Mouse (Mus musculus) lung, embryonic 15.5 days (tissue): ENCODE results near the gene Polr3gl. TPM values are rescaled to one million over a fixed set of nuclear protein-coding genes. Genes with fewer than 3 reads are reported as not detected.

ENCODE experiments used
- ATAC-seq: fragments of 200-750 bp; cut with Nextera tagmentation; 2 replicates; pipeline ENCODE4 v1.8.0; 2017; ENCODE audit warnings: moderate number of reproducible peaks, borderline replicate concordance; ENCODE audit not compliant: low FRiP score, low TSS enrichment; ENCODE audit errors: extremely low read depth
- H3K27ac ChIP-seq: fragments of 300-500 bp; sonication (generic); 2 replicates; pipeline ENCODE4 v1.5.1; 2015; ENCODE audit warnings: moderate library complexity, mild to moderate bottlenecking, inconsistent platforms
- H3K27me3 ChIP-seq: fragments of 300-500 bp; sonication (generic); 2 replicates; pipeline ENCODE4 v1.6.1; 2015; ENCODE audit warnings: inconsistent platforms
- H3K36me3 ChIP-seq: fragments of 300-500 bp; sonication (generic); 2 replicates; pipeline ENCODE4 v1.6.1; 2015; ENCODE audit warnings: inconsistent platforms
- H3K4me1 ChIP-seq: fragments of 300-500 bp; sonication (generic); 2 replicates; pipeline ENCODE4 v1.6.1; 2015; ENCODE audit warnings: inconsistent platforms
- H3K4me2 ChIP-seq: fragments of 300-500 bp; sonication (generic); 2 replicates; pipeline ENCODE4 v1.6.1; 2015; ENCODE audit warnings: inconsistent platforms, mild to moderate bottlenecking, moderate library complexity
- H3K4me3 ChIP-seq: fragments of 300-500 bp; sonication (generic); 2 replicates; pipeline ENCODE4 v1.5.1; 2015; ENCODE audit warnings: mild to moderate bottlenecking, inconsistent platforms
- H3K9ac ChIP-seq: fragments of 300-500 bp; sonication (generic); 2 replicates; pipeline ENCODE4 v1.6.1; 2015; ENCODE audit warnings: inconsistent platforms
- H3K9me3 ChIP-seq: fragments of 300-500 bp; sonication (generic); 2 replicates; pipeline ENCODE4 v1.6.1; 2016; ENCODE audit warnings: inconsistent platforms
- WGBS: fragments of 180-500 bp; shearing (Covaris S2); methylation state at CpG from one replicate; pipeline ENCODE4 v1.1.7; 2015; 5-methylcytosine and 5-hydroxymethylcytosine counted together
- polyA plus RNA-seq: library from polyadenylated mRNA; unstranded; fragments of >200 nt; fragmentation: Nextera tagmentation; extraction: Ambion mirVana; gene quantifications from 2 replicates; pipeline ENCODE4 v1.2.1, GENCODE M21; 2015

Polr3gl gene
- polyA plus RNA-seq, 1 experiment from 2014 or later = 39.8 TPM

DNA sequence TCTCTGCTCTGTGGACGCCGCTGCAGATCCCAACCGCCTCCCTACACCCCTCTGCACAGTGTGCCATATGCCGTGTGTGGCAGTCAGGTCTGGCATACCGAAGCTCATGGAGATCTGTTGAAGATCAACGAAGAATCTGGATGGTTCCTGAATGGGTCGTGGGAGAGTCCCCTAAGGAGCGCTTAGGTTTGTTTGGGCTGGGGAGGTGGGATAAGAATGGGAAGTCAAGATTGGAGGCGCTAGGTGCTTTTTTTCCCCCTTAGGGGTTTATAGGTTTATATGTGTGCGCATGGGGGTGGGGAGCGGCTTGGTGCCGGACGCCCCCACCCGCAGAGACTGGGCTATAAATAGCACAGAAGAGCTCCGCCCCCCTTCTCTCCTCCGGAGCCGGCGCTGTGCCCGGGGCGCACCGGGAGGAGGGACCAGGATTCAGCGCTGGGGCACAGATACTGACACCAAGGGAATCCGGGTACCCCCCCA lies 2.3 kb upstream of the Polr3gl start, which contains the start of gene Ankrd34a:
Gene Ankrd34a, plus strand, starts transcription at position 409 of the 480 bp plus-strand sequence.
- no peaks in the 10 kb centered on the region for H3K9me3 ChIP-seq
- peak within 1 kb of the TSS; percentile 96 for H3K4me2 ChIP-seq
- H3K4me3 ChIP-seq = peak within 1 kb of the TSS; percentile 46
- H3K27me3 ChIP-seq = peaks cover 44% of the 10 kb centered on the region
- peak within 1 kb of the TSS; percentile 50 for H3K9ac ChIP-seq
- H3K27ac ChIP-seq = peak within 1 kb of the TSS; percentile 70; the same call in 1 of the 2 replicates
- 0 out of 2 replicates have a peak, but pooled peaks have one; percentile 5 for ATAC-seq
- under 1% methylated on average over 22 of the region's 23 CpGs for WGBS
- peaks cover 48% of the 10 kb centered on the region for H3K4me1 ChIP-seq
- H3K36me3 ChIP-seq = no peaks in the 10 kb centered on the region

GRCm38 (mm10) chr3:96595661-96596060 lies 1.7 kb upstream of the Polr3gl start:
- peaks cover 44% of the 10 kb centered on the region for H3K27me3 ChIP-seq
- peak overlapping the region; percentile 46; the same call in 1 of the 2 replicates for H3K4me3 ChIP-seq
- no peak for ATAC-seq
- H3K9ac ChIP-seq = no peak overlapping the region
- H3K4me1 ChIP-seq = peaks cover 47% of the 10 kb centered on the region
- no peaks in the 10 kb centered on the region for H3K9me3 ChIP-seq
- 25% methylated on average over 6 of the region's 6 CpGs for WGBS
- H3K27ac ChIP-seq = no peak overlapping the region
- H3K36me3 ChIP-seq = no peaks in the 10 kb centered on the region
- H3K4me2 ChIP-seq = peak overlapping the region; percentile 96

DNA sequence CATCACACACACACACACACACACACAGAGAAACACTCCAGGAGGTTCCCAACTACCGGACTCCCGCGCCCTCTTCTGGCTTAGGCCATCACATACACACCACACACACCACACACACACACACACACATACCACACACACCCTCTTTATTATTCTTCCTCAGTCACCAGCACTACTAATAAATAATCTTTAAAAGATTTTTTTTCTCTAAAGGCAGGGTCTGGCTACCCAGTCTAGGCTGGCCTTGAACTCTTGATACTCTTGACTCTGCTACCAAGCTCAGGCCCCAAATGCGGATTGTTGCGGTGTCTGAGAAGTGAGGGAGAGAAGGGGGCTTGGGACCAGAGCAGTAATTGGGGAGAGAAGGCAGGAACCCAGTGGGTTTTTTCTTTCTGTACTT lies 870 bp upstream of the Polr3gl start:
- H3K36me3 ChIP-seq = no peaks in the 10 kb centered on the region
- H3K4me2 ChIP-seq = no peak overlapping the region
- H3K9me3 ChIP-seq = no peaks in the 10 kb centered on the region
- peaks cover 40% of the 10 kb centered on the region for H3K4me1 ChIP-seq
- no peak overlapping the region for H3K4me3 ChIP-seq
- peaks cover 44% of the 10 kb centered on the region for H3K27me3 ChIP-seq
- ATAC-seq = no peak
- H3K9ac ChIP-seq = no peak overlapping the region
- H3K27ac ChIP-seq = no peak overlapping the region
- WGBS = 76% methylated on average over 5 of the region's 5 CpGs

DNA sequence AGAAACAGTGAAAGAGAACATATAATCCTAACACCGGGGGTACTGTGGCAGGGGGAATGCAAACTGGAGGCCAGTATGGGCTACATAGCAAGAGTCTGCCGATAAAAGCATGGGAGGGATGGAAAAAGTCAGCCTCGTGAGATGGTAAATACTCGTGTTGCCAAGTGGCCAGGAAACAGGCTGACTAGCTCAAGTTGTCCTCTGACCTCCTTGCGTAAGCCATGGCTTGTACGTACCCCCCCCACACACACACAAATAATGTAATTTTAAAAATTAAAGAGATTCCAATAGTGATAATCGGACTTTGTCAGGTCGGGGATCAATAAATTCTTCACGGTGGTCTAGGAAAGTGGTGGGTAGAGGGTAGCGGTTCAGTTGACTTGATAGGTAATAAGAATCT lies 607 bp downstream of the Polr3gl start:
- Histone ChIP-seq H3K9ac (peak overlapping the region; percentile 71), H3K4me2 (peak overlapping the region; percentile 66), H3K36me3 (no peaks in the 10 kb centered on the region), H3K9me3 (no peaks in the 10 kb centered on the region), H3K27me3 (peaks cover 34% of the 10 kb centered on the region), H3K4me3 (peak overlapping the region; percentile 70), H3K27ac (peak overlapping the region; percentile 83; the same call in 1 of the 2 replicates), H3K4me1 (peaks cover 40% of the 10 kb centered on the region)
- no peak for ATAC-seq
- WGBS = 0% methylated on average over 10 of the region's 10 CpGs

DNA sequence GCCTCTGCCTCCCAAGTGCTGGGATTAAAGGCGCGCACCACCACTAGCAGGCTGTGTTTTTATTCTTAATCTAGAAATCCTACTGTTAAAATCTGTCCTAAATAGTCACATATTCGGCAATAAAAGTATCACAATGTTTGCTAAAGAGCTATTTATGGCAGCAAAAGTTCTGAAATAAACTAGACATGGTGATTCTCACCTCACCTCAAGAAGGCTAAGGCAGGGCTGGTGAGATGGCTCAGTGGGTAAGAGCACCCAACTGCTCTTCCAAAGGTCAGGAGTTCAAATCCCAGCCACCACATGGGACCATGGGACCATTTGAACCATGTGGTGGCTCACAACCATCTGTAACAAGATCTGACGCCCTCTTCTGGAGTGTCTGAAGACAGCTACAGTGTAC lies 3.3 kb downstream of the Polr3gl start:
- 79% methylated on average over 4 of the region's 4 CpGs for WGBS
- H3K9me3 ChIP-seq = no peaks in the 10 kb centered on the region

GRCm38 (mm10) chr3:96583386-96583785 lies 10.6 kb downstream of the Polr3gl start:
- Histone ChIP-seq H3K4me2 (no peak overlapping the region), H3K9me3 (no peaks in the 10 kb centered on the region), H3K4me1 (peaks cover 4% of the 10 kb centered on the region; the same call in 1 of the 2 replicates), H3K4me3 (no peak overlapping the region), H3K27me3 (no peaks in the 10 kb centered on the region), H3K36me3 (no peaks in the 10 kb centered on the region), H3K9ac (no peak overlapping the region), H3K27ac (no peak overlapping the region)
- ATAC-seq = no peak
- 90% methylated on average over 5 of the region's 5 CpGs for WGBS

More for the DNA sequence above, 3.3 kb downstream of the Polr3gl start:
- no peak overlapping the region for H3K4me2 ChIP-seq
- no peak overlapping the region for H3K9ac ChIP-seq
- ATAC-seq = no peak
- H3K4me1 ChIP-seq = peaks cover 15% of the 10 kb centered on the region
- no peaks in the 10 kb centered on the region for H3K36me3 ChIP-seq
- peaks cover 9% of the 10 kb centered on the region for H3K27me3 ChIP-seq
- no peak overlapping the region for H3K27ac ChIP-seq
- no peak overlapping the region for H3K4me3 ChIP-seq

- Histone ChIP-seq H3K9me3 (no peaks in the 10 kb centered on the region), H3K4me3 (no peak overlapping the region), H3K9ac (no peak overlapping the region), H3K4me1 (peaks cover 13% of the 10 kb centered on the region), H3K27ac (no peak overlapping the region), H3K27me3 (no peaks in the 10 kb centered on the region), H3K36me3 (no peaks in the 10 kb centered on the region), H3K4me2 (no peak overlapping the region)
- ATAC-seq = no peak
- 78% methylated on average over 16 of the region's 16 CpGs for WGBS
Observed at GRCm38 (mm10) chr3:96581771-96582515, 12.0 kb downstream of the Polr3gl start.

- Histone ChIP-seq H3K4me1 (peaks cover 21% of the 10 kb centered on the region), H3K27me3 (no peaks in the 10 kb centered on the region), H3K36me3 (no peaks in the 10 kb centered on the region), H3K27ac (no peak overlapping the region), H3K4me3 (no peak overlapping the region), H3K9ac (no peak overlapping the region), H3K4me2 (no peak overlapping the region), H3K9me3 (no peaks in the 10 kb centered on the region)
- no peak for ATAC-seq
- 53% methylated on average over 6 of the region's 6 CpGs for WGBS
Observed at GRCm38 (mm10) chr3:96581141-96581540, 12.8 kb downstream of the Polr3gl start.

- Histone ChIP-seq H3K4me2 (peak overlapping the region; percentile 46), H3K9ac (no peak overlapping the region), H3K27me3 (no peaks in the 10 kb centered on the region), H3K9me3 (no peaks in the 10 kb centered on the region), H3K36me3 (no peaks in the 10 kb centered on the region), H3K4me3 (no peak overlapping the region), H3K4me1 (peaks cover 30% of the 10 kb centered on the region), H3K27ac (no peak overlapping the region)
- ATAC-seq = peak; percentile 59; the same call in 1 of the 2 replicates
- WGBS = 10% methylated on average over 16 of the region's 16 CpGs
Observed at GRCm38 (mm10) chr3:96579885-96580454, 14.0 kb downstream of the Polr3gl start.

DNA sequence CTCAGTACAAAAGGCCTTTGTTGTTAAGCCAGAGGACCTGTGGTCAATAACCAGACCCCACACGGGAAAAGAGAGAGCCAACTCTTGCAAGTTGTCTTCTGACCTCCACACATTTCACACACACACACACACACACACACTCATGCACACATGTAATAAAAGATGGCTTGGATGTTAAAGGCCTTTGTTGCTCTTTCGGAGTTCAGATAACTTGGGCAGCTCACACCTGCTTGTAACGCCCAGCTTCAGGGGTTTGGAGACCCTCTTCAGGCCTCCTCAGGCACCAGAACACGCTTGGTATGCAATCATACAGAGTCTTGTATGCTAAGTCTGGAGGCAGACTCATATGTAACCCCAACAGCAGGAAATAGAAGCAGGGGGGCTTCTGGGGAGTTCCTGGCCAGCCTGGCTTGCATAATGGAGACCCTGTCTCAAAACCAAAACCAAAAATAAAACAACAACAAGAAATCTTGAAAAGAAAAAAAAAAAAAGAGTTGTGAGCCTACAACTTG lies 14.7 kb downstream of the Polr3gl start:
- no peak overlapping the region for H3K27ac ChIP-seq
- no peaks in the 10 kb centered on the region for H3K9me3 ChIP-seq
- no peak for ATAC-seq
- no peak overlapping the region for H3K4me3 ChIP-seq
- H3K4me2 ChIP-seq = no peak overlapping the region
- H3K4me1 ChIP-seq = peaks cover 30% of the 10 kb centered on the region
- 64% methylated on average over 4 of the region's 4 CpGs for WGBS
- no peaks in the 10 kb centered on the region for H3K27me3 ChIP-seq
- H3K36me3 ChIP-seq = no peaks in the 10 kb centered on the region
- no peak overlapping the region for H3K9ac ChIP-seq

DNA sequence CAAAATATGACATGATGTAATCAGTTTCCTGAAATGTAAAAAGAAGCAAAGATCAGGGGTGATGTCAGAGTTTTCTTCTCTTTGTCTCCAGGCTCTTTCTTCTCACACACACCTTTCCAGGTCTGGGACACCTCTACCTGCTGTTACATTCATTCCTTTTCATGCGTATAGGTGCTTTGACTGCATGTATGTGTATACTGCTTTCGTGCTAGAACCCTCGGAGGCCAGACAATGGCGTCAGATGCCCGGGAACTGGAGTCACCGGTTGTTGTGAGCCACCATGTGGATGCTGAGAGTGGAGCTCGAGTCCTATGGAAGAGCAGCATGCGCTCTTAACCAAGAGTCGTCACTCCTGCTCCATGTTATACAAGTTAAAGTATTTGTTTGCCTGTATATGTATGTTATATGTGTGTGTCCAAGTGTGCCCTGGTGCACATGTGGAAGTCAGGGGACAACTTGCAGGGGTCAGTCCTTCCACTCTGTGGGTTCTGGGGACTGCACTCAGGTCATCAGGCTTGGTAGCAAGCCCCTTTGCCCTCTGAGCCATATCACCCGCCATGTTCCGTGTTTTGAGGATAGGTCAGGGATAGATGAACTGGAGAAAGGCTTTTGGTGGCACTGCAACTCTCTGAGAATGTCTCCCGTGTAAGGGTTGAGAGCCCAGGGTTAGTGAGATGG lies 15.3 kb downstream of the Polr3gl start:
- 77% methylated on average over 12 of the region's 12 CpGs for WGBS
- Histone ChIP-seq H3K4me2 (no peak overlapping the region), H3K27ac (no peak overlapping the region), H3K4me3 (no peak overlapping the region), H3K9me3 (no peaks in the 10 kb centered on the region), H3K4me1 (peaks cover 33% of the 10 kb centered on the region), H3K36me3 (no peaks in the 10 kb centered on the region), H3K9ac (no peak overlapping the region), H3K27me3 (no peaks in the 10 kb centered on the region)
- no peak for ATAC-seq
